8 mouse cellular contexts compared by ENCODE assay signal in genomic region chr7:78826682-78827385, GRCm38 (mm10). TPM values are rescaled to one million over a fixed set of nuclear protein-coding genes. Genes with fewer than 3 reads are reported as not detected.
A peak's percentile ranks its signal among the peaks of the same experiment; 100 is the strongest.
DNase-seq lines count a peak whose midpoint lies in the region; ATAC-seq lines count a peak whose summit lies in the region.

No protein-coding gene starts in this region.

- no peak overlapping the region for H3K9ac ChIP-seq in forebrain, embryonic 13.5 days
- no peak overlapping the region for H3K9ac ChIP-seq in forebrain, embryonic 11.5 days (ENCODE audit: low read length)

- peaks cover 10% of the 10 kb centered on the region for H3K4me1 ChIP-seq in forebrain, embryonic 13.5 days
- no peaks in the 10 kb centered on the region for H3K4me1 ChIP-seq in forebrain, embryonic 11.5 days (replicated peaks; ENCODE audit: control insufficient read depth, insufficient read depth, low read length)

- no peak for DNase-seq in forebrain, embryonic 11.5 days (ENCODE audit: low spot score)
- peak; percentile 8 for DNase-seq in right cerebral cortex, adult 18-20 months
- DNase-seq in right cerebral cortex, postnatal 25 days, result no peak
- peak; percentile 18 for DNase-seq in lung, postnatal 14 days
- DNase-seq in testis, postnatal 14 days (ENCODE audit: low spot score), result peak; percentile 27
- no peak for DNase-seq in adrenal gland, postnatal 10 days
- no peak for DNase-seq in cerebellum, postnatal 14 days

- H3K27ac ChIP-seq in forebrain, embryonic 13.5 days, result peak overlapping the region; percentile 60
- no peak overlapping the region for H3K27ac ChIP-seq in forebrain, embryonic 11.5 days (ENCODE audit: low read depth, low read length)

- H3K36me3 ChIP-seq in forebrain, embryonic 13.5 days (ENCODE audit: poor library complexity, severe bottlenecking), result peaks cover 58% of the 10 kb centered on the region
- H3K36me3 ChIP-seq in forebrain, embryonic 11.5 days (ENCODE audit: control insufficient read depth, insufficient read depth, low read length), result peaks cover 3% of the 10 kb centered on the region; the same call in 1 of the 2 replicates

- H3K9me3 ChIP-seq in forebrain, embryonic 13.5 days (replicated peaks), result no peaks in the 10 kb centered on the region
- H3K9me3 ChIP-seq in forebrain, embryonic 11.5 days (ENCODE audit: control insufficient read depth, low read length), result no peaks in the 10 kb centered on the region

- H3K4me2 ChIP-seq in forebrain, embryonic 13.5 days, result no peak overlapping the region
- no peak overlapping the region for H3K4me2 ChIP-seq in forebrain, embryonic 11.5 days (ENCODE audit: low read depth, low read length, severe bottlenecking)

- no peak overlapping the region for H3K4me3 ChIP-seq in forebrain, embryonic 13.5 days
- H3K4me3 ChIP-seq in forebrain, embryonic 11.5 days (ENCODE audit: low read depth, low read length), result no peak overlapping the region

- no peaks in the 10 kb centered on the region for H3K27me3 ChIP-seq in forebrain, embryonic 13.5 days
- H3K27me3 ChIP-seq in forebrain, embryonic 11.5 days (ENCODE audit: control insufficient read depth, insufficient read depth, low read length), result no peaks in the 10 kb centered on the region

- WGBS in forebrain, embryonic 13.5 days, result 53% methylated on average over 9 of the region's 9 CpGs
- WGBS in forebrain, embryonic 11.5 days, result 66% methylated on average over 9 of the region's 9 CpGs

- peak; percentile 51; the same call in 1 of the 2 replicates for ATAC-seq in forebrain, embryonic 13.5 days
- ATAC-seq in forebrain, embryonic 11.5 days (replicated peaks; ENCODE audit: low FRiP score), result no peak

RNA-seq across cellular contexts. Expression of gene Det1, which starts 20.2 kb away (rescaled TPM):
- polyA plus RNA-seq in forebrain, embryonic 13.5 days (2015; fragmentation: Nextera tagmentation; extraction: Ambion mirVana), result 19.0 and 21.0 TPM in 2 replicates
- 24.3 and 24.8 TPM in 2 replicates for polyA plus RNA-seq in forebrain, embryonic 11.5 days (2014; fragmentation: Nextera tagmentation; extraction: Ambion mirVana)
- total RNA-seq in adrenal gland, postnatal 10 days (2021), result 10 to 100 TPM; 12.2 to 14.2 TPM

RNA-seq across cellular contexts. Expression of gene Mrpl46, which starts 43.5 kb away (rescaled TPM):
- 63.5 and 63.6 TPM in 2 replicates for polyA plus RNA-seq in forebrain, embryonic 13.5 days (2015; fragmentation: Nextera tagmentation; extraction: Ambion mirVana)
- polyA plus RNA-seq in forebrain, embryonic 11.5 days (2014; fragmentation: Nextera tagmentation; extraction: Ambion mirVana), result 70.5 and 73.0 TPM in 2 replicates
- total RNA-seq in adrenal gland, postnatal 10 days (2021), result 10 to 100 TPM; 44.0 to 46.5 TPM

RNA-seq across cellular contexts. Expression of gene Mrps11, which starts 43.9 kb away (rescaled TPM):
- 79.2 and 81.2 TPM in 2 replicates for polyA plus RNA-seq in forebrain, embryonic 13.5 days (2015; fragmentation: Nextera tagmentation; extraction: Ambion mirVana)
- polyA plus RNA-seq in forebrain, embryonic 11.5 days (2014; fragmentation: Nextera tagmentation; extraction: Ambion mirVana), result 81.4 and 85.2 TPM in 2 replicates
- 10 to 100 TPM; 77.9 to 82.5 TPM for total RNA-seq in adrenal gland, postnatal 10 days (2021)

Comparison
In these comparisons a context has a peak if more than half of its experiments do, and no peak if none do; other contexts are left out.
1. DNase-seq: peak in right cerebral cortex, adult 18-20 months (single experiment), lung, postnatal 14 days (single experiment) and testis, postnatal 14 days (single experiment); none in forebrain, embryonic 11.5 days (single experiment), right cerebral cortex, postnatal 25 days (single experiment), adrenal gland, postnatal 10 days (single experiment) and cerebellum, postnatal 14 days (0 of 2).